Mouse (Mus musculus): Measurements from ENCODE around the gene Islr2.

DNA sequence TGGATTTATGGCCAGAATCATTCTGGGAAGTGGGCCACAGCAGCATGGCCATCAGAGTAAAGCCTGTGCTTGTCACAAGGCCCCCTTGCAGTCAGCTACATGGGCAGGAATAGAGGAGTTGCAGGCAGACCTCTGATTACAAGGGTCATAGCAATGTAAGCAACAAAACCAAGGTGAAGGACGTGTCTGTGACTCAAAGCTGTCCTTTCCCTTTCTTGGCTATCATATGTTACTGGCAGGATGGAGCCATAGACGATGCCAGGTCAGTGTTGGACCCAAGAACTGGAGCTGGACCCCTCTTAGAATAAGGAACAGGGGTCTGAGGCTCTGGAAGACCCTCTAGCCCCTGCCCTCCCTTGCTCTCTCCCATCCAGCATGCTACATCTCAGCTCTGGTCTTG is 55.3 kb downstream of the Islr2 start:
- TF ChIP-seq POLR2A (IDR thresholded peaks at IDR 0.05; ENCODE audit: low read depth, low read length) (no peak), CTCF (conservative IDR thresholded peaks at IDR 0.05; ENCODE audit: insufficient read depth, insufficient read length, low read depth, low read length) (no peak)
